Mouse (Mus musculus) testis, adult 2 months (tissue): ENCODE measurements at regions not wholly inside any gene's neighbourhood (a gene's known extent, or its start where the extent isn't known, plus 50 kb on each side); places are given as distances from the start of the nearest gene placed in this dataset.

Experiments used
- CTCF ChIP-seq: fragments of 200-500 bp; IDR thresholded peaks from 2 replicates; pipeline ENCODE4 v1.5.1; 2012; ENCODE audit warnings: low read depth, mild to moderate bottlenecking, inconsistent platforms, low read length, moderate library complexity; ENCODE audit not compliant: control insufficient read depth, insufficient read depth, insufficient replicate concordance
- POLR2A ChIP-seq: fragments of 200-500 bp; IDR thresholded peaks from 2 replicates; pipeline ENCODE4 v1.6.1; 2012; ENCODE audit warnings: low read depth, mild to moderate bottlenecking, inconsistent platforms, low read length, moderate library complexity; ENCODE audit not compliant: control insufficient read depth

DNA sequence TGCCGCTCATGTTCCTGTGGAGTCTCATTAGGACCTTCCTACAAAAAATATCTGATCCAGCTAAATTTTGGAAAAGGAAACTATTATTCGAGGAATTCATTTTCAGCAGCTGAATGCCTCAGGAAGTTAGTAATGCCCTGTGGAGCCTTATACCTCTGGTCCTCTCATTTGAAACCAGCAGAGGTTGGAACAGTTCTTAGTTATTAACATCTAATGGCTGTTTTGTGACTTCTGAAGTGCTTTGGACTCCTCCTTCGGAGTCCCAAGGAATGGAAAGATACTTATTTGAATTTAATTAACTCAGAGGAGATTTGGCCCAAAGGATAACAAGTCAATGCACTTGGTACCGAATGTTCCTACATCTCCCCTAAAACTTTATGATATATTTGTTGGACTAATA is 372.2 kb upstream of the Adam34 start:
- no peak for TF ChIP-seq CTCF
- TF ChIP-seq POLR2A = no peak
